In genomic region chr4:120887381-120888112, GRCm38 (mm10) we compare ENCODE assay signal across 8 mouse cellular contexts. TPM values are rescaled to one million over a fixed set of nuclear protein-coding genes. Genes with fewer than 3 reads are reported as not detected.
DNase-seq lines count a peak whose midpoint lies in the region; ATAC-seq and TF ChIP-seq lines count a peak whose summit lies in the region.

No protein-coding gene starts in this region.

- peak; percentile 83 for ATAC-seq in common myeloid progenitor, adult 5-6 weeks (replicated peaks; ENCODE audit: low read depth, poor library complexity, severe bottlenecking)

- H3K4me3 ChIP-seq in gastrocnemius, adult 2 months = no peak overlapping the region

- DNase-seq in gastrocnemius, adult 2 months = peak; percentile 58
- no peak for DNase-seq in gastrocnemius, postnatal 36 days
- peak; percentile 19 for DNase-seq in urinary bladder, postnatal 25 days (ENCODE audit: low spot score)
- DNase-seq in urinary bladder, postnatal 10 days (ENCODE audit: low spot score) = no peak
- peak; percentile 66 for DNase-seq in induced T-regulatory cell, adult 2 months (ENCODE audit: low read depth)
- peak; percentile 45 to 49 for DNase-seq in lung, adult 18-20 months
- DNase-seq in skeletal muscle tissue, adult 2 months (ENCODE audit: low read depth, low spot score) = peak; percentile 12

- intact Hi-C loops in gastrocnemius, adult 2 months (cut with DNase I) = loop anchor here (1.0 to 5.0 kb wide), 3 partner anchors 36 to 205 kb away; no protein-coding TSS in a partner anchor
- intact Hi-C loops in gastrocnemius, postnatal 36 days (cut with DNase I) = loop anchor here (5.0 to 10.0 kb wide), 4 partner anchors 35 to 303 kb away; partner anchors contain the start of genes Gm8439 and Rims3

- peak; percentile 70 for TF ChIP-seq CTCF in gastrocnemius, adult 2 months (IDR thresholded peaks at IDR 0.05)

- H3K27ac ChIP-seq in gastrocnemius, adult 2 months = no peak overlapping the region

RNA-seq across cellular contexts. Expression of gene Rims3, which starts 32.9 kb away (rescaled TPM):
- under 1 TPM in 1 of 2 experiments, not detected in 1; 0.03 TPM for total RNA-seq in gastrocnemius, adult 2 months (2021)
- total RNA-seq in gastrocnemius, postnatal 36 days (2021) = under 1 TPM in 1 of 2 experiments, not detected in 1; 0.05 TPM
- total RNA-seq in common myeloid progenitor, adult 5-6 weeks (2017) = 0.05 and 0.19 TPM in 2 replicates

RNA-seq across cellular contexts. Expression of gene Exo5, which starts 37.3 kb away (rescaled TPM):
- total RNA-seq in gastrocnemius, adult 2 months (2021) = under 1 TPM; 0.74 to 0.78 TPM
- 1 to 10 TPM; 1.4 TPM for total RNA-seq in gastrocnemius, postnatal 36 days (2021)
- 24.9 and 27.5 TPM in 2 replicates for total RNA-seq in common myeloid progenitor, adult 5-6 weeks (2017)

RNA-seq across cellular contexts. Expression of gene Nfyc, which starts 56.2 kb away (rescaled TPM):
- total RNA-seq in gastrocnemius, adult 2 months (2021) = 10 to 100 TPM; 45.2 to 47.9 TPM
- total RNA-seq in gastrocnemius, postnatal 36 days (2021) = 10 to 100 TPM; 37.9 to 40.1 TPM
- total RNA-seq in common myeloid progenitor, adult 5-6 weeks (2017) = 51.2 and 73.2 TPM in 2 replicates

Comparison
In these comparisons a context has a peak if more than half of its experiments do, and no peak if none do; other contexts are left out.
1. DNase-seq: peak in gastrocnemius, adult 2 months (single experiment), urinary bladder, postnatal 25 days (single experiment), induced T-regulatory cell, adult 2 months (single experiment), lung, adult 18-20 months (2 of 2) and skeletal muscle tissue, adult 2 months (single experiment); none in gastrocnemius, postnatal 36 days (0 of 2) and urinary bladder, postnatal 10 days (single experiment).
2. RNA of gene Exo5, which starts 37.3 kb away (total RNA-seq): 24.9 to 27.5 TPM in common myeloid progenitor, adult 5-6 weeks; 1.4 TPM in gastrocnemius, postnatal 36 days and 0.74 to 0.78 TPM in gastrocnemius, adult 2 months; every median in the first group is over 10 times any median in the second.